Mouse (Mus musculus): ENCODE measurements around the gene Plpp6. TPM values are rescaled to one million over a fixed set of nuclear protein-coding genes. Genes with fewer than 3 reads are reported as not detected.
"Not testable (repeated sequence)": the region's sequence is repeated elsewhere in the genome, so short reads cannot be mapped to it uniquely, and the experiment has no call there.

The Plpp6 gene
- total RNA-seq, 2 experiments from 2014 or later, result 26.7 to 42.6 TPM

- DNase-seq (ENCODE audit: low spot score in 2 of 2), result peak; percentile 83 to 84
Measured at GRCm38 (mm10) chr19:28974862-28975611, 11.3 kb downstream of the Plpp6 start.

GRCm38 (mm10) chr19:28982617-28983016 is 18.9 kb downstream of the Plpp6 start:
- no peak for DNase-seq (ENCODE audit: low spot score in 2 of 2)

- DNase-seq (ENCODE audit: low spot score in 2 of 2), result no peak
Measured at GRCm38 (mm10) chr19:28989515-28989914, 25.8 kb downstream of the Plpp6 start.

GRCm38 (mm10) chr19:28990194-28990589 is 26.4 kb downstream of the Plpp6 start, which contains the start of gene Cdc37l1:
Gene Cdc37l1, plus strand, starts transcription at chr19:28990352.
- DNase-seq (ENCODE audit: low spot score in 2 of 2), result peak; percentile 99

GRCm38 (mm10) chr19:28990590-28991221 is 27.0 kb downstream of the Plpp6 start:
- no peak for DNase-seq (ENCODE audit: low spot score in 2 of 2)

- DNase-seq (ENCODE audit: low spot score in 2 of 2), result no peak
Measured at GRCm38 (mm10) chr19:28991391-28991790, 27.6 kb downstream of the Plpp6 start.

- no peak for DNase-seq (ENCODE audit: low spot score in 2 of 2)
Measured at GRCm38 (mm10) chr19:28994870-28995269, 31.1 kb downstream of the Plpp6 start.

GRCm38 (mm10) chr19:28995366-28995765 is 31.6 kb downstream of the Plpp6 start:
- no peak for DNase-seq (ENCODE audit: low spot score in 2 of 2)

GRCm38 (mm10) chr19:28997976-28998630 is 34.4 kb downstream of the Plpp6 start:
- no peak for DNase-seq (ENCODE audit: low spot score in 2 of 2)

GRCm38 (mm10) chr19:29000321-29000720 is 36.6 kb downstream of the Plpp6 start:
- not testable (repeated sequence) for DNase-seq (ENCODE audit: low spot score in 2 of 2)

- DNase-seq (ENCODE audit: low spot score in 2 of 2), result no peak
Measured at GRCm38 (mm10) chr19:29008069-29008706, 44.4 kb downstream of the Plpp6 start.

GRCm38 (mm10) chr19:29009046-29009445 is 45.3 kb downstream of the Plpp6 start:
- no peak for DNase-seq (ENCODE audit: low spot score in 2 of 2)

GRCm38 (mm10) chr19:29011355-29011990 is 47.7 kb downstream of the Plpp6 start:
- DNase-seq (ENCODE audit: low spot score in 2 of 2), result no peak

GRCm38 (mm10) chr19:29014466-29015055 is 50.8 kb downstream of the Plpp6 start:
- DNase-seq (ENCODE audit: low spot score in 2 of 2), result no peak

GRCm38 (mm10) chr19:29015410-29016203 is 51.9 kb downstream of the Plpp6 start:
- DNase-seq (ENCODE audit: low spot score in 2 of 2), result no peak

- DNase-seq (ENCODE audit: low spot score in 2 of 2), result no peak
Measured at GRCm38 (mm10) chr19:29016204-29016765, 52.5 kb downstream of the Plpp6 start.
